Comparison of ENCODE assay signal across 27 mouse cellular contexts in genomic region chr1:164063745-164064144, GRCm38 (mm10). TPM values are rescaled to one million over a fixed set of nuclear protein-coding genes. Genes with fewer than 3 reads are reported as not detected.
DNase-seq lines count a peak whose midpoint lies in the region; ATAC-seq and TF ChIP-seq lines count a peak whose summit lies in the region.
"Had no signal": no experiment of that assay in that cellular context is flagged by ENCODE, and none has a peak within 500 bp of the region (broad histone marks: within the 10 kb centered on the region; RNA-seq: fewer than 3 reads in every experiment).

No protein-coding gene starts in this region.

- 79% methylated on average over 3 of the region's 3 CpGs for WGBS in midbrain, postnatal 0 days
- WGBS in midbrain, embryonic 11.5 days = 66% methylated on average over 3 of the region's 3 CpGs
- 50% methylated on average over 3 of the region's 3 CpGs for WGBS in kidney, embryonic 16.5 days
- WGBS in midbrain, embryonic 14.5 days = 72% methylated on average over 3 of the region's 3 CpGs

- H3K4me2 ChIP-seq in midbrain, postnatal 0 days (ENCODE audit: low read depth, low read length, poor library complexity, severe bottlenecking) = no peak overlapping the region
- H3K4me2 ChIP-seq in midbrain, embryonic 11.5 days = no peak overlapping the region
- H3K4me2 ChIP-seq in kidney, embryonic 16.5 days (replicated peaks; ENCODE audit: low read depth, low read length) = no peak overlapping the region
- no peak overlapping the region for H3K4me2 ChIP-seq in midbrain, embryonic 14.5 days (ENCODE audit: low read length)
- H3K4me2 ChIP-seq: embryonic facial prominence, embryonic 12.5 days; kidney, embryonic 15.5 days; limb, embryonic 13.5 days; stomach, embryonic 15.5 days had no signal

- no peaks in the 10 kb centered on the region for H3K27me3 ChIP-seq in midbrain, postnatal 0 days (ENCODE audit: insufficient read depth, low read length)
- no peaks in the 10 kb centered on the region for H3K27me3 ChIP-seq in midbrain, embryonic 11.5 days (ENCODE audit: control insufficient read depth, insufficient read depth, low read length)
- H3K27me3 ChIP-seq in kidney, embryonic 16.5 days (ENCODE audit: insufficient read depth, low read length) = no peaks in the 10 kb centered on the region
- H3K27me3 ChIP-seq in midbrain, embryonic 14.5 days (ENCODE audit: control insufficient read depth, insufficient read depth, low read length) = no peaks in the 10 kb centered on the region
- H3K27me3 ChIP-seq: embryonic facial prominence, embryonic 12.5 days; kidney, embryonic 15.5 days; limb, embryonic 13.5 days; stomach, embryonic 15.5 days had no signal

- no peak for DNase-seq in midbrain, postnatal 0 days (ENCODE audit: low spot score)
- DNase-seq in midbrain, embryonic 11.5 days (ENCODE audit: low spot score, missing footprints) = no peak
- DNase-seq in ES-CJ7 (ENCODE audit: low read depth, low spot score) = peak; percentile 21
- DNase-seq in thymus, postnatal 25 days = peak; percentile 66
- DNase-seq in gastrocnemius, postnatal 25 days = no peak
- DNase-seq in midbrain, embryonic 14.5 days = no peak
- DNase-seq: adrenal gland, adult 8-10 months; cerebellum, adult 9-11 months; gastrocnemius, postnatal 36 days; lung, postnatal 10 days; right cerebral cortex, adult 18-20 months had no signal

- no peaks in the 10 kb centered on the region for H3K36me3 ChIP-seq in midbrain, postnatal 0 days (ENCODE audit: insufficient read depth, low read length)
- H3K36me3 ChIP-seq in midbrain, embryonic 11.5 days (ENCODE audit: control insufficient read depth, insufficient read depth, low read length) = no peaks in the 10 kb centered on the region
- H3K36me3 ChIP-seq in kidney, embryonic 16.5 days (ENCODE audit: insufficient read depth, low read length) = no peaks in the 10 kb centered on the region
- H3K36me3 ChIP-seq in midbrain, embryonic 14.5 days (ENCODE audit: control insufficient read depth, insufficient read depth, low read length) = no peaks in the 10 kb centered on the region
- H3K36me3 ChIP-seq: embryonic facial prominence, embryonic 12.5 days; G1E; kidney, embryonic 15.5 days; limb, embryonic 13.5 days; stomach, embryonic 15.5 days had no signal

- no peak overlapping the region for H3K27ac ChIP-seq in midbrain, postnatal 0 days (ENCODE audit: low read depth, low read length)
- H3K27ac ChIP-seq in midbrain, embryonic 11.5 days (ENCODE audit: low read depth, low read length) = no peak overlapping the region
- no peak overlapping the region for H3K27ac ChIP-seq in kidney, embryonic 16.5 days (ENCODE audit: low read length)
- no peak overlapping the region for H3K27ac ChIP-seq in midbrain, embryonic 14.5 days (replicated peaks; ENCODE audit: low read depth, low read length)
- H3K27ac ChIP-seq: embryonic facial prominence, embryonic 12.5 days; kidney, embryonic 15.5 days; limb, embryonic 13.5 days; stomach, embryonic 15.5 days had no signal

- H3K4me3 ChIP-seq in midbrain, postnatal 0 days (ENCODE audit: low read depth, low read length) = no peak overlapping the region
- H3K4me3 ChIP-seq in midbrain, embryonic 11.5 days (ENCODE audit: low read depth, low read length) = no peak overlapping the region
- no peak overlapping the region for H3K4me3 ChIP-seq in kidney, embryonic 16.5 days (ENCODE audit: low read length)
- H3K4me3 ChIP-seq in midbrain, embryonic 14.5 days (replicated peaks; ENCODE audit: low read depth, low read length) = no peak overlapping the region
- H3K4me3 ChIP-seq: embryonic facial prominence, embryonic 12.5 days; erythroblast, embryonic 14.5 days; kidney, embryonic 15.5 days; limb, embryonic 13.5 days; stomach, embryonic 15.5 days had no signal

- ATAC-seq in midbrain, postnatal 0 days (ENCODE audit: low FRiP score) = peak; percentile 13; the same call in 1 of the 2 replicates
- ATAC-seq in midbrain, embryonic 11.5 days (ENCODE audit: low FRiP score) = no peak
- ATAC-seq in inflammation-experienced regulatory T-cells, adult 6 months = peak; percentile 60
- ATAC-seq in kidney, embryonic 16.5 days (ENCODE audit: low FRiP score, low TSS enrichment) = no peak
- no peak for ATAC-seq in midbrain, embryonic 14.5 days (ENCODE audit: low FRiP score, low TSS enrichment)
- ATAC-seq: forebrain, embryonic 14.5 days; intestine, embryonic 16.5 days had no signal

- H3K9ac ChIP-seq in midbrain, postnatal 0 days (replicated peaks; ENCODE audit: low read length, poor library complexity, severe bottlenecking) = no peak overlapping the region
- H3K9ac ChIP-seq in midbrain, embryonic 11.5 days (ENCODE audit: low read length) = no peak overlapping the region
- H3K9ac ChIP-seq in kidney, embryonic 16.5 days (replicated peaks; ENCODE audit: low read length) = no peak overlapping the region
- H3K9ac ChIP-seq in midbrain, embryonic 14.5 days (replicated peaks; ENCODE audit: low read length) = no peak overlapping the region
- H3K9ac ChIP-seq: embryonic facial prominence, embryonic 12.5 days; kidney, embryonic 15.5 days; limb, embryonic 13.5 days; stomach, embryonic 15.5 days had no signal

- no peak for TF ChIP-seq CTCF in midbrain, postnatal 0 days (IDR thresholded peaks at IDR 0.05)

- no peaks in the 10 kb centered on the region for H3K9me3 ChIP-seq in midbrain, postnatal 0 days (ENCODE audit: low read length)
- no peaks in the 10 kb centered on the region for H3K9me3 ChIP-seq in midbrain, embryonic 11.5 days (ENCODE audit: control insufficient read depth, low read length)
- H3K9me3 ChIP-seq in kidney, embryonic 16.5 days (ENCODE audit: low read length) = no peaks in the 10 kb centered on the region
- H3K9me3 ChIP-seq in midbrain, embryonic 14.5 days (ENCODE audit: control insufficient read depth, low read length) = no peaks in the 10 kb centered on the region
- H3K9me3 ChIP-seq: embryonic facial prominence, embryonic 12.5 days; G1E; kidney, embryonic 15.5 days; limb, embryonic 13.5 days; stomach, embryonic 15.5 days had no signal

- H3K4me1 ChIP-seq in midbrain, postnatal 0 days (ENCODE audit: insufficient read depth, low read length) = no peaks in the 10 kb centered on the region
- H3K4me1 ChIP-seq in midbrain, embryonic 11.5 days (ENCODE audit: control insufficient read depth, insufficient read depth, low read length) = no peaks in the 10 kb centered on the region
- H3K4me1 ChIP-seq in kidney, embryonic 16.5 days (ENCODE audit: insufficient read depth, low read length) = no peaks in the 10 kb centered on the region
- no peaks in the 10 kb centered on the region for H3K4me1 ChIP-seq in midbrain, embryonic 14.5 days (ENCODE audit: control insufficient read depth, insufficient read depth, low read length)
- H3K4me1 ChIP-seq: embryonic facial prominence, embryonic 12.5 days; kidney, embryonic 15.5 days; limb, embryonic 13.5 days; stomach, embryonic 15.5 days had no signal

RNA-seq across cellular contexts. Expression of gene Sell, which starts 2.0 kb away (rescaled TPM):
- not detected in 2 replicates for total RNA-seq in midbrain, postnatal 0 days (2014; rRNA removed)
- polyA plus RNA-seq in midbrain, postnatal 0 days (2015; fragmentation: Nextera tagmentation; extraction: Ambion mirVana) = 0.18 TPM in 1 of 2 replicates, not detected in the other
- polyA plus RNA-seq in midbrain, embryonic 11.5 days (2014; fragmentation: Nextera tagmentation; extraction: Ambion mirVana) = not detected in 2 replicates
- polyA plus RNA-seq in inflammation-experienced regulatory T-cells, adult 6 months (2017; shearing (Covaris generic)) = 100 to 1,000 TPM in 2 of 3 experiments, 10 to 100 TPM in 1; 60.7 to 367 (median 330) TPM
- total RNA-seq in gastrocnemius, postnatal 25 days (2021) = under 1 TPM; 0.08 to 0.15 TPM
- 0.40 and 0.41 TPM in 2 replicates for polyA plus RNA-seq in kidney, embryonic 16.5 days (2015; fragmentation: Nextera tagmentation; extraction: Ambion mirVana)
- polyA plus RNA-seq in midbrain, embryonic 14.5 days (2014; fragmentation: Nextera tagmentation; extraction: Ambion mirVana) = 0.33 TPM in 1 of 2 replicates, not detected in the other
- total RNA-seq: layer of hippocampus, postnatal 14 days; left cerebral cortex, postnatal 14 days had no signal
- polyA plus RNA-seq: erythroblast, embryonic 14.5 days; G1E; hindbrain, embryonic 11.5 days; limb, embryonic 13.5 days; neural tube, embryonic 11.5 days had no signal

RNA-seq across cellular contexts. Expression of gene Sele, which starts 15.7 kb away (rescaled TPM):
- not detected in 2 replicates for total RNA-seq in midbrain, postnatal 0 days (2014; rRNA removed)
- polyA plus RNA-seq in midbrain, postnatal 0 days (2015; fragmentation: Nextera tagmentation; extraction: Ambion mirVana) = not detected in 2 replicates
- polyA plus RNA-seq in midbrain, embryonic 11.5 days (2014; fragmentation: Nextera tagmentation; extraction: Ambion mirVana) = not detected in 2 replicates
- polyA plus RNA-seq in inflammation-experienced regulatory T-cells, adult 6 months (2017; shearing (Covaris generic)) = under 1 TPM in 1 of 3 experiments, not detected in 2; 0.19 TPM
- under 1 TPM in 1 of 2 experiments, not detected in 1; 0.08 TPM for total RNA-seq in gastrocnemius, postnatal 25 days (2021)
- 0.09 and 0.10 TPM in 2 replicates for polyA plus RNA-seq in kidney, embryonic 16.5 days (2015; fragmentation: Nextera tagmentation; extraction: Ambion mirVana)
- not detected in 2 replicates for polyA plus RNA-seq in midbrain, embryonic 14.5 days (2014; fragmentation: Nextera tagmentation; extraction: Ambion mirVana)
- total RNA-seq: gastrocnemius, postnatal 36 days; megakaryocyte-erythroid progenitor cell, adult 5-6 weeks had no signal
- polyA plus RNA-seq: embryonic facial prominence, embryonic 12.5 days; erythroblast, embryonic 14.5 days; forebrain, embryonic 14.5 days; G1E; hindbrain, embryonic 11.5 days; small intestine, adult 2 months; stomach, embryonic 15.5 days had no signal

RNA-seq across cellular contexts. Expression of gene Selp, which starts 51.3 kb away (rescaled TPM):
- total RNA-seq in midbrain, postnatal 0 days (2014; rRNA removed) = not detected in 2 replicates
- polyA plus RNA-seq in midbrain, postnatal 0 days (2015; fragmentation: Nextera tagmentation; extraction: Ambion mirVana) = not detected in 2 replicates
- polyA plus RNA-seq in midbrain, embryonic 11.5 days (2014; fragmentation: Nextera tagmentation; extraction: Ambion mirVana) = not detected in 2 replicates
- polyA plus RNA-seq in inflammation-experienced regulatory T-cells, adult 6 months (2017; shearing (Covaris generic)) = 1 to 10 TPM in 2 of 3 experiments, not detected in 1; 1.1 to 3.0 TPM
- 1 to 10 TPM in 1 of 2 experiments, under 1 TPM in 1; 0.36 to 1.8 TPM for total RNA-seq in gastrocnemius, postnatal 25 days (2021)
- polyA plus RNA-seq in kidney, embryonic 16.5 days (2015; fragmentation: Nextera tagmentation; extraction: Ambion mirVana) = 0.56 and 1.1 TPM in 2 replicates
- polyA plus RNA-seq in midbrain, embryonic 14.5 days (2014; fragmentation: Nextera tagmentation; extraction: Ambion mirVana) = not detected in 2 replicates
- total RNA-seq: layer of hippocampus, postnatal 14 days; left cerebral cortex, postnatal 14 days had no signal
- polyA plus RNA-seq: embryonic facial prominence, embryonic 12.5 days; forebrain, embryonic 14.5 days; G1E; limb, embryonic 13.5 days; neural tube, embryonic 11.5 days had no signal

Comparison
In these comparisons a context has a peak if more than half of its experiments do, and no peak if none do; other contexts are left out.
1. ATAC-seq: peak in midbrain, postnatal 0 days (single experiment) and inflammation-experienced regulatory T-cells, adult 6 months (single experiment); none in midbrain, embryonic 11.5 days (single experiment), kidney, embryonic 16.5 days (single experiment) and midbrain, embryonic 14.5 days (single experiment).
2. DNase-seq: peak in ES-CJ7 (single experiment) and thymus, postnatal 25 days (single experiment); none in midbrain, postnatal 0 days (single experiment), midbrain, embryonic 11.5 days (single experiment), gastrocnemius, postnatal 25 days (single experiment) and midbrain, embryonic 14.5 days (single experiment).
3. RNA of gene Sell, which starts 2.0 kb away (polyA plus RNA-seq): 60.7 to 367 TPM in inflammation-experienced regulatory T-cells, adult 6 months; 0.40 to 0.41 TPM in kidney, embryonic 16.5 days, 0.33 TPM in midbrain, embryonic 14.5 days, 0.18 TPM in midbrain, postnatal 0 days and not detected in midbrain, embryonic 11.5 days; every median in the first group is over 10 times any median in the second.